Mouse (Mus musculus): ENCODE data around the gene Klf13. TPM values are rescaled to one million over a fixed set of nuclear protein-coding genes. Genes with fewer than 3 reads are reported as not detected.

Gene Klf13
- total RNA-seq, 2 experiments from 2014 or later = 170 to 173 TPM

Other genes starting within 250 kb of the Klf13 start
- not detected for gene E030018B13Rik, start 22.1 kb downstream of the Klf13 start, total RNA-seq (2021)
- gene Trpm1, start 214.9 kb upstream of the Klf13 start, total RNA-seq (2021) = under 1 TPM in 1 of 2 experiments, not detected in 1; 0.07 TPM